Mouse (Mus musculus) small intestine, adult 2 months (tissue): ENCODE data around the gene Rad9a.

Experiments
- CTCF ChIP-seq: fragments of 200-500 bp; IDR thresholded peaks from 2 replicates; pipeline ENCODE4 v1.5.1; 2012; ENCODE audit warnings: low read depth, mild to moderate bottlenecking, control low read depth, inconsistent platforms, low read length, moderate library complexity, mixed read lengths; ENCODE audit not compliant: insufficient replicate concordance, insufficient read length; ENCODE audit errors: extremely low read depth
- POLR2A ChIP-seq: fragments of 200-500 bp; IDR thresholded peaks from 2 replicates; pipeline ENCODE4 v1.6.1; 2012; ENCODE audit warnings: low read depth, mild to moderate bottlenecking, control low read depth, inconsistent platforms, low read length, moderate library complexity

DNA sequence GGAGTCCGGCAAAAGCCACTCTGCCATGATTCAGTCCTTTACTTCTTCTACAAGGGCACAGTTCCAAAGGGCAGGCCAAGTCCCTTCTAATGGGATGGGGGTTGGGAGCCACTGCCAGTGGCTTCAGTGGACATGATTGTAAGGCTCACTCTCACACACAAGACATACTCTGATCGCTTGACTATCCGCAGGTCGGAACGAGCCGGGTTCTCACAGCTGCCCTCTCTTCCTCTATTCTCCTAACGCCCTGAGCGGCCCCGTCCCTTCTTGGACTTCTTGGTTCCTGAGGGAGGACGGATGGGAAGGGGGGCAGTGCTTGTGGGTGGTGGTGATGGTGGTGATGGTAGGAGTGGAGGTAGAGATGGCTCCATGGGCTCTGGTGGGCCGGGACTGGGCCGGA lies 44.7 kb downstream of the Rad9a start:
- TF ChIP-seq CTCF, result no peak
- no peak for TF ChIP-seq POLR2A
